Mouse (Mus musculus) Muller cell, postnatal 12 days (primary cell): ENCODE results near the gene Rcn1.

Experiments used
- DNase-seq: peaks from one replicate; pipeline ENCODE4 v3.0.0-alpha.2; 2015; ENCODE audit errors: inconsistent ontology term

Rcn1 gene

DNA sequence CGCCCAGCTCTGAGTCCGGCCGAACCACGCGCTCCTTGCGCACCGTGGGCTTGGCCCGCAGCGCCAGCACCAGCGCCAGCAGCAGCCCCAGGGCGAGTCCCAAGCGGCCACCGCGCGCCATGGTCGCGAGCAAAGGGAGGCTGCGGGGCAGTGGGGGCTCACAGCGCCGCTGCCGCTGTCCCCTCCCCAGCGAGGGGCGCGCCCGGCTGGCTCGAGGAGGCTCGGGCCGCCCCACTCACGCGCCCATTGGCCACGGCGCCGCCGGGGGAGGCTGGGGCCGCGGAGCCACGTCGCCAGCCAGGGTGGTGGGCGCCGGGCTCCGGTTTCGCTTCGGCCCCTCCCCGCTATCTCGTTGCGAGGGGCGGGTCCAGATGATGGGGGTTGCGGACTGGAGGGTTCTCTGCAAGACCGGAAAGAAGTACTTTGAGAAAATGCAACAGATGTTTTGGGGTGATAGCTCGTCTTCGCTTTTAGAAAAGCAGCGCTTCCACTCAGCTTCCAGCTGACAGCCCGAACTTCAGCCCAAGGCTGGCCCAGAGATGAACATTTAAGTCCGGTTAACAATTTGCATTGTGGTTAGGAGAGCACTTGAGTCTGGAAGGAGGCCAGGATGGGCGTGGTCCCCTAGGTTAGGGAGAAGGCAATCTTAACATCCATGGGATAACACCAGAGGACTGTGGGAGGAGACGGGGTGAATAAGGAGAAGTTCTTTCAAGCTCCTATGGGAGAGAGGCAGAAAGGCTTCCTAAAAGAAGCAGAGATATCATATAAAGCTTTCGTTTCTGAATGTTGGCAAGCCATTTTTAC is at the start of gene Rcn1:
Gene Rcn1 (minus strand): TSS at position 235 of the 807 bp plus-strand sequence.
- peak; percentile 96 for DNase-seq

DNA sequence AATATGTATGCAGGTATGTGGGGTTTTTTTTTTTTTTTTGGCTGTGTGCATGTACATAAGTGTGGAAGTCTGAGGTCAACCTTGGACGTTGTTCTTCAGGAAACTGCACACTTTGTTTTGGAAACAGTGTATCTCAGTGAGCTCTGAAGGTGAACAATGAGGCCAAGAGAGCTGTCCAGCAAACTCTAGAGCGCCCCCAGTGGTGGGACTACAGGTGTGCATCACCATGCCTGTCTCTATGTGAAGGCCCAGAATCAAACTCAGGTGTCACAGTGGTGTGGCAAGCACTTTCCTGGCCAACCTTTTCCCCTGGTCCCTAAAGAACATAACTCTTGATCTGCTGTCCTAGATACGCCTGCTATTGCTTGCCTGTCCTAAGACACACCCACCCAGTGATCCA is 45.0 kb upstream of the Rcn1 start:
- DNase-seq: no peak

DNA sequence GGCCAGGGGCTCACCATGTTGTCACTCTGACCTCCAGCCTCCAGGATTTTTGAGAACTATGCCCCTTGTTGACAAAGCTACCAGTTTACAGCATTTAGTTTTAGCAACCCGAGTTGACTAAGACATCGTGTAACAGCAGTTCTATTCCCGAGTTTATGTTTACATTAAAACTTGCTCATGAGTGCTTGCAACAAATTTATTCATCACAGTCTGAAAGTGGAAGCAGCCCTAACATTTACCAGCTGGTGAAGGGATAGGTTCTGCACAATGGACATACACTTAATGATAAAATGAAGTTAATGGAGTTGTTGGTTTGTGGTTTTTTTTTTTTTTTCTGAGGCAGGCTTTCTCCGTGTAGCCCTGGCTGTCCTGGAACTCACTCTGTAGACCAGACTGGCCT is 39.9 kb upstream of the Rcn1 start:
- no peak for DNase-seq

DNA sequence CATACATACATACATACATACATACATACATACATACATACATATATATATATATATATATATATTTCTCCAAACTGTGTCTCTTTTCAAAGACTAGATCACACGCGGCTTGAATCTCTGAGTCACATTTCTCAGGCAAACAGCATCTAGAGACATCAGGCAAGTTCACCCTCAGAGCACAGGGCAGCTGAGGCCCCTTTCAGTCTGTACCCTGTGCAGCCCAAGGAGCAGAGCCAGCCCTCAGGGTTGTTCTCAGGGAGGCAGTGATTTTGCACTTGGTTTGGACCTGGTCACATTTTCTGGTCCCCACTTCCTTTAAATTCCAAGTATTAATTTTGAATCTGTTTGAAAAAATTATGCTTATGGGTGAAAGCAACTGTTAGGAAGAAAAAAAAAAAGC is 39.4 kb upstream of the Rcn1 start:
- no peak for DNase-seq

DNA sequence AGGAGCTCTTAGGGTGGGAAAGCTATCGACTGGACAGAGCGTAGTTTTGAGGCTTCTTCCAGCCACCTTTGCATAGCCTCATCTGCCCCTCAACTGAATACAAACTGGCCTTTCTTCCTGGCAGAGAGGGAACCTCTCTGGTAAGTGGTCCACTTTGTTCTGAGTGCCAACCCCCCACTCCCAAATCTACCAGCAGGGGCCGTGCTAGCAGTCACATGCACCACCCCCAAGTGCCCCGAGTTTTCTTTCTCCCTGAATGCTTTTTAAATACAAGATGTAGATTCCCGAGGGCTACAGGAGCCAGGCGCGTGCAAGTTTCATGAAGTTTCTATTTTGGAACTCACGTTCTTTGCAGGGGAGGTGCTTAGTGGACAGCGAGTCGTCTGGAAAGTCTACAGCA is 33.8 kb upstream of the Rcn1 start:
- no peak for DNase-seq

DNA sequence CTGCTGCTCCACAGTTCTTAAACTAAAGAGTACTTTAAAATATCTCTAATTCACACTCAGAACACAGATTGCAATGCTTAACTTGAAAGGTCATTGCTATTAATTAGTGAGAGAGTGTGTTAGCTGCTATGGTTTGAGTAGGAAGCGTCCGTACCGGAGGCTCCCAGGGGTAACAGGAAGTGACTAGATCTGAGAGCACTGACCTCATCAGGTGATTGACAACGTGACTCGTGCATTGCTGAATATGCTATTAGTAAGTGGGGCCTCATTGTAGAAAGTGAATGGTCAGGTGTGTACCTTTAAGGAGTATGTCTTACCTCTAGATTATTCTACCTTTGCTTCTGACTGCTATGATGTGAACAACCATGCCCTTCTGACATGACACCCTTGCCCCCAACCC is 31.3 kb upstream of the Rcn1 start:
- no peak for DNase-seq

DNA sequence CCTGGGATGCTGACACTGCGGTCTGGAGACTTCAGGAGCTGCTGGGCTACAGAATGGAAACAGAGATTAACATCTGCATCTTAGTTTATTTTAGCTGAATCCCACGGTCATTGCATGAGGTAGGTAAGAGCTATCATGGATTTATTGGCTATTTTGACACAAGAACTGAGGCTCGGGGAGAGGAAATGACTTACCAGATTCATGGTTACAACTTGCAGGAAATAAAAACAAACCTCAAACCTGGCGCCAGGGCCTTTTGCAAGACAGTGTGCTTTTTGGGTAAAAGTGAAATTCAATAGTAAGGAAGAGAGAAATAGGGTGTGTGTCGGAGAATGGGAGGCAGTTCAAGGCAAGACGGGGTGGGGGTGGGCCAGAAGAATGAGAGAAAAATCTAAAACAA is 30.8 kb upstream of the Rcn1 start:
- no peak for DNase-seq

DNA sequence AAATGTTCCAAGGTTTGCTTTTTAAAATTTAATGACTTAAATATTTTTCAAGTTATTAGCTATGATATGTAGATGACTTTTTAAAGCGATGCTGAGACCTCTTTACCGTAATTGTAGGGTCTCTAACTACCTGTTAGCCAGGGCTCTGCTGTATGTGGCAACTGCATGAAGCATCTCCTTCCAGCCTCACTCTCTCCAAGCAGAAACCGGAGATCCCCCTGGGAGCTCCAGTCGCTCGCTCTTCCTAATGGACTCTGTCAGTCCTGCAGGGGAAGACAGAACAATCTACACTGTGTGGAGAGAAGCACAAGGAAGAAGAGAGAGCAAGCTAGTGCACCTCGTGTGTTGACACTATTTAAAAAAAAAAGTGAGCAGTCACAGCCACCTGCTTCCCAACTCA is 29.3 kb upstream of the Rcn1 start:
- no peak for DNase-seq

DNA sequence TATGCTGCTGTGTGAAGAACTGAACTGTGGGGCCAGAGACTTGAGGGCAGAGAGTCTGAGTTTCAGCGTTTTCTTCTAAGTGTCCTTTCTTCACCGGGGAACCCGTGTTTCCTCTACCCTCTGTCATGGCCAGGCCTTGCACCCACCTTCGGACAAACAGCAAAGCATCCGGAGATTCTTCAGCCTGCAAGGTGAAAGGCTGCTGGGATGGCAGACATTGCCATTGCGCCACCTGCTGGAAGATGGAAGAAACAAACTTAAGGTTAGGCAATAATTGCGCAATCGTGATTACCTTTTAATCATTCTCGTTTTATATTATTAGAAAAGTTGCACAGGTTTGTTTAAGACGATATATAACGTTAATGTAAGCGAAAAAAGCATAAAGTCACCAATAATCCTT is 28.9 kb upstream of the Rcn1 start:
- peak; percentile 56 for DNase-seq

DNA sequence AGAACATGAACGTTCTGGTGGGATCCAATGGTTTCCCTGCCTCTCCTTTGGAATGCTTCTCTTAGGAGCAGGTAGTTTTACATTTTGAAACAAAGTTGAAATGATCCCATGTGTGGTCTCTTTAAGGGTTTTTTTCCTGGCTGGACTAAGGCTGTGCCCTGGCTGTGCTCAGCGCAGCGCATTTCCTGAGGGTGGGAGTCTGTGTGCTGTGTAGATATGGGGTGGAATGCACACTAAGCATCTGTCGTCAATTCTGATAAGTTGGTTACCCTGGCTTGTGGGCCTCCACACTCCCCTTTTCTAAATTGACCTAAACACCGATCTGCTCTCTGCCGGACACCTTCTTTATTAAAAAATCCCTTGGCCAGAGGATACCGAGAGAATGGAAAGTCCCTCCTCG is 28.3 kb upstream of the Rcn1 start:
- DNase-seq: no peak

DNA sequence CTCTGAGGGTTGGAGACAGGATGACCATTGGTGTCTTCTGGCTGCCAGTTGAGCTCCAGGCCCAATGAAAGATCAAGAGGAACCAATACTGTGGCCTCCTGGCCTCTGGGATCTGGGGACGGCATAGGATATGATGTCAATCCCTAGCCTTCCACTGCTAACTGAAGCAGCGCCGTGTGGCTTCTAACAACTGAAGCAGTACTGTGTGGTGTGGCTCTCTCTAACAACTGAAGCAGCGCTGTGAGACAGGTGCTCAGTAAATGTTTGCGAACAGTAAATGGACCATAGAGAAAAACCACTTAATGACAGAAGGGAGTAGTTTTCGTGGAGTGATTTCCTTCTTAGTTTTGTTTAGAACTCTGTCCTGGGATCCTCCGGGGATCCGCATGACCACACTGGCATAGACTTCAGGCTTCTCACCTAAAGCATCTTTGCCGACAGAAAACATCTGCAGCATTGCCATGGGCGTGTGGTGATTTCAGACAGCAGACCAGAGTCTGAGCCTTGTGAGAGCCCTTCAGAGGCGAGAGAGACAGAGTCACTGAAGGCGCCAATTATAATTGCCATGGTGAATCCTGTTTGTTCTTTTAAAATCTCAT is 19.6 kb upstream of the Rcn1 start:
- no peak for DNase-seq

DNA sequence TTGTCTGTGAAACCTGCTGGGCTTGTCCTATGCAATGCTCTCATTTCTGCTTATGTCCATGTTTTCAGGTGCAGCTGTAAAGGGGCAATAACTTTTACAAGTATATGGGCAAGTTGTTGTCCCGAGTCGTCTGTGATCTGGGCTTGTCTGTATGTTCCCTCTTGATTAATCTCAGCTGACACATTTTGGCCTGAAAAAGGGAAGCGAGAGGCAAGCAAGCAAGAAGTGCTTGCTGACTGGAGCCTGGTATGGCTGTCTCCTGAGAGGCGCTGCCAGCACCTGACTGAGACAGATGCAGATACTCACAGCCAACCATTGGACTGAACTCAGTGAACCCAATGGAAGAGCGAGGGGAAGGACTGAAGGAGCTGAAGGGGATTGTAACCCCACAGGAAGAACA is 18.5 kb upstream of the Rcn1 start:
- no peak for DNase-seq

DNA sequence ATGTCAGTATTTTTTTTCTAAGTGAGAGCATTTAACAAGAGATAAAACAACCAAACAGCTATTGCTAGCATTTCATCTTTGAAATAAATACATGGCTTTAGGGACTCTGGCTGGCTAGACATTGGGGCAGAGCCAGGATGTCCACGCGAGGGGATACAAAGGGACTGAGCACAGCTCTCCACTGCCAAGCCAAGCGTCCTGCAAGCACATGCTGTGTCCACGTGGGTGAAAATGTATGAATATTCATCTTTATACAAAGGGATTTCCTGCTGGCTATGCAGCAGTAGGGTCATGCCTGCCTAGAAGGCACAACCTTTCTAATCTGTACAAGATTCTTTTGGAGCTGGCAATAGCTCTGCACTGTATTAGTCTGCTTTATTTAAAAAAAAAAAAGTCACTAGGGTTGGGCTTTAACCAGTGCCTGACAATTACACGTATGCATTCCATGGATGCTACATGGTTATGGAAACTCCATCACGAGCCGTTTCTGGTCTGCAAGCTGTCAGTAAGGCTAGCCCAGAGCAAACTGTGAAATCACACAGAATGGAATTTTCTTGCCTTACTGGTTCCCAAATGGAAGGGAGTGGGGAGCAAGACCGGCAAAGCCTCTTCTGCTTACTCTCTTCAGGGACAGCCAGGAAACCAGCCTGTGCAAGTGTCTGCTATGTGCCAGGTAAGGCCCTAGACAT is 17.7 kb upstream of the Rcn1 start:
- DNase-seq: peak; percentile 41

DNA sequence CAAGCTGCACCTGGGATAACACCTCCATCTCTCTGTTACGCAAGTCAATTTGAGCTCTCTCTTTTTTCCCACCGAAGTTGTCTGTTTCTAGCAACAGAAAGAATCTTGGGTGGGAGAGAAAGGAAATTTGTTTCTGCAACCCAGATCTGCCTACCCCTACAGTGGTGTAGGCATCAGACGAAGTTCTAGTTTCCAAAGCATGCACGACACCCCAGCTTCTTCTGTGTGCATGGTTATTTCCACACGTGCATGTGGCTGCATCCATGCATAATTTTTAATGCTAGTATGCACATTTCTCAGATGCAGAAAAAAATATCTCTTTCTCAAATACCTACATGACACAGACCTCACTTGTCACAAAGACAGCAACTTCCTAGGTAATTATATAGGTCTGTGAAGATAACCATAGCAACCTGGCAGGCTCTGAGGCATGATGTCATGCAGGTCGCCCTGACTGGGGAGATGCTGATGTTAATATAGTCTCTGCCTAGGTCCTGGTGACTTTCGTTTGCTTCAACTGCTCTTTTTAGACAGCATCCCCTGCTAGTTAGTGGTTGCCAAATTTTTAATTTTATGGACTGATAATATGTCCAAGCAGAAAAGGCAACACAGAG is 17.0 kb upstream of the Rcn1 start:
- no peak for DNase-seq

DNA sequence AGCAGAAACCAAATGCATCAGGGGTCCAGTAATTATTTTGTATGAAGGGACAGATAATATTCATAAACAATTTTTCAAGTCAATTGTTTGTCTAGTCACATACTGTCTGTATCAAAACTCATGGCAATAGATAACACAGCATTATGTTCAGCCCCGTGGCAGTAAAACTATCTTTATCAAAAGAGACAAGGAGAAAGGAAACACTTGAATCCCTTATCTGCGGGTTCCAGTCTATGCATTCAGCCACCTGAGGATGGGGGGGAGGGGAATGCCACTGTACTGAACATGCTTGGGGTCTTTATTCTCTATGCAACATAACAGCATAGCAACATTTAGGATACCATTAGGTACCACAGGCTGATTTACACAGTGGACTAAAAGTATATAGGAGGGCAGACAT is 15.2 kb upstream of the Rcn1 start:
- no peak for DNase-seq

DNA sequence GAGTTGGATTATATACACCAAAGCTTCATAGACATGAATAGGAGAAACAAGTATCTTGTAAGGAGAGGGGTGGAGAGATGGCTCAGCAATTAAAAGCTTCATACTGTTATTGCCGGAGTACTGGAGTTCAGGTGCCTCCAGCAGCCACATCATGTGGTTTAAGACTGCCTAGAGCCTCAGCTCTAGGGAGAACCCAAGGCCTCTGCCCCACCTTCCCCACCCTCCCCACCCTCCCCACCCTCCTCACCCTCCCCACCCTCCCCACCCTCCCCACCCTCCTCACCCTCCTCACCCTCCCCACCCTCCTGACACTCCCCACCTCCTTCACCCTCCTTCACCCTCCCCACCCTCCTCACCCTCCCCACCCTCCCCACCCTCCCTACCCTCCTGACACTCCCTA is 10.1 kb upstream of the Rcn1 start:
- no peak for DNase-seq

DNA sequence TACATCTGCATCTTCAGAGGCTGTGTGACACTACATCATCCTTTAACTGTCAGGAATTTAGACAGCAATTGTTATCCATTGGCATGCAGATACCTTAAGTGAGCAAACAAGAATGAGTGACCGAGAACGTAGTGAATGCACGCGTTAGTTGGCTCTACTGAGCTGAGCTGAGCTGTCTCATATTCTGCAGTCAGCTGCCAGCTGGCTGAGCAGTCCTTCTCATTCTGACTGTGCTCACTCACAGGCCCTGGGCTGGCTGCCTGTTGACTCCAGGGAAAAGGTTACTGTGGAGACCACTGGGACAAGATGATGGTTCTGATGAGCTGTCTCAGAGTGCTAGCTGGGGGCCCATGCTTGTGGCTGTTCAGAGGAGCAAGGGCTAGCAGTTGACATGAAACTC is 9.4 kb upstream of the Rcn1 start:
- peak; percentile 81 for DNase-seq

DNA sequence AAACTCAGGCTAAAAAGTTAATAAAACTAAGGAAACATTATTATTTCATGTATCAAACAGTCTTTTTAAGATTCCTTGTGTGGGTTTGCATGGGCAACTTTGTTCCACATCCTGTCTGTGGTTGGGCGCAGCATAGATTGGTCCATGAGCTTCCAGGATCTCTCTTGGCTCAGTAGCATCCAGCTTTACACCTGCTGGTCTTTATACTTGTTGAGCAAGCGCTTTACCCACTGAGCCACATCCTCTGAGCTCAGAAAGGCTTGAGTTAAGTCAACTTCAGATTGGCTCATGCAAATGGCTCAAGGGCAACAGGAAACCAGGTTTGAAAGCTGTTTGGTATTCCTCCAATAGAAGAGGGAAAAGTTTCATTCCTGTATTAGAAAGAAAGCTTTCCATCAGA is 3.1 kb upstream of the Rcn1 start:
- no peak for DNase-seq

DNA sequence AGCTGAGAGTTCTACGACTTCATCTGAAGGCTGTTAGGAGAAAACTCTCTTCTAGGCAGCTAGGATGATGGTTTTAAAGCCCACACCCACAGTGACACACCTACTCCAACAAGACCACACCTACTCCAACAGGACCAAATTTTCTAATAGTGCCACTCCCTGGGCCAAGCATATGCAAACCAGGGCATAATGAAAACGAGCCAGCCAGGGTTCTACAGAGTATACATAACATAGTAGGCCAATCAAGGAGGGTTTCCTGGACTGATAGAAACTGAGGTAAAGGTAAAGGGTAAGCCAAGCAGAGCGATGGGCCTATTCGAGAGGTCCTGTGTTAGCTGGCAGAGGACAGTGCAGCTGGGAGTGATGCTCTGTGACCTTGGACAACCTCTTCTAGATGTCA is 1.4 kb upstream of the Rcn1 start:
- DNase-seq: no peak

DNA sequence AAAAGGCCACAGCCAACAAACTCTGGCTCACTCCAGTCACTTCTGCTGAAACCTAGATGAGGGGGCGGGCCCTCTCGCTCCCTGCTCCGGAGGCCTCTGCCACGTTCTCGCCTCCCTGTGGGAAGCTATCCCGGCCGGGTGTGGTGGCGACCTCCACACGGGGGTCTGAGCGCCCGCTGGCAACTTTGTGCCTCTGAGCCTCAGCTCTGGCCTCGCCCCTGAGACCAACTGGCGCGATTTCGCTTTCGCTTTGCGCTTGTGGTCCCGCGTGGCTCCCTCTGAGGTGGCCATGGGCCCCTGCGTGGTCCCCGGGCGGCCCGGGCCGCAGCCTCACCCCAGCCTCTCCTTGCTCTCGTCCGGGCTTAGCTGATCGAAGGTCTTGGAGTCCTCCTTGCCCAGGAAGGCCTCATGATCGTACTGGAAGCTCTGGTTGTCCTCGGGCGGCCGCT is 459 bp downstream of the Rcn1 start:
- DNase-seq: no peak

DNA sequence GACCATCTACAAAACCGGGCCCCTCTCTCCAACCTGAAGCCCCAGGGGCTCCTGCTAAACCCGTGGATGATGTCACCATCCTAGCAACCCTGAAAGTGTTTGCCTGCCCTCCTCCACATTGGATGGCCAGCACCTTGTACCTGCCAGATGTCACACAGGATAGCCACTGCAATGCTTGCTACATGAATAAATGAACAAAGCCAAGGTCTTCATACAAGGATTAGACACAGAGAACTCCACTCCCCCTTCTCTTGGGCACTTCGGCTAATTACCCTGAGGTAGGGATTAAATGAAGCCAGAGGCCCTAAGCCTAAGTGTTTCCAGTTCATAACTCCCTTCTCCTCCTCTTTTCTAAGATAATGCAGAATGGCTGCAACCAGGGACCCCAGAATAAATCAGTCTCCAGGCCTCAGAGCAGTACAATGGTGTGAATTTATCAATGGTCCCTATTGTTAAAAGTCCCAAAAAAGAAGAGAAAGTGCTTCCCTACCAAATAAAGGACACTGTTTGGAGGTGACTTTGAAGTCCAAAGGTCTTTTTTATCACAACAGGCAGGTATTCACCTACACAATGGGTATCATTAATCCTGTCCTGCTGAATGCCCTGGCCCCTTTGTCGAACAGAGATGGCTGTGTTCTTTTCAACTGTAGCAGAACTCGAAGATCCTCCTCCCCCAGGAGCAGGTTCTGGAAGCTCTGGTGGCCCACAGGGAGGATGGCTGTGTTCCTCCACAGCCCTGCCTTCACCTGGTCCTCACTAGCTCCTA is 1.5 kb downstream of the Rcn1 start:
- DNase-seq: peak; percentile 14

DNA sequence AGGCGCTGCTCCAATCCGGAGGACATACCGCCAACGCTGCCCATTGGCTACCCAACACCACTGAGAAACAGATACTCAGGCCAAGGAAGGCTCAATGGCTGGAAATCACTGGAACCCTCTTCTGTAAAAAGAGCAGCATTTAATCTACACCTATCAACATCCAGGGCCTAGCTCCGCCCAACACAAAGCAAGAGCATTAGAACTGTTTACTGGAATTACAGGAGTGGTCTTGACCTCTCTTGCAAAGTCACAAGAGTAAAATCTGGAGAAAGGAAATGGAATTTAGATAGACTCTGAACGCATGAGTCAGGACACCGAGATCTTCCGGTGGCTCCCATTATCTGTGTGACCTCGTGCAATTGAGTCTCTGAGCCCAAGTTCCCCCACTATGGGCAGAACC is 3.1 kb downstream of the Rcn1 start:
- no peak for DNase-seq
